Mouse (Mus musculus) liver, adult 2 months (tissue): ENCODE measurements around the gene Eea1.

Source experiments
- CTCF ChIP-seq: fragments of 200-500 bp; IDR thresholded peaks from 2 replicates; pipeline ENCODE4 v1.5.1; 2011; ENCODE audit warnings: low read depth, low read length, control low read depth
- POLR2A ChIP-seq: fragments of 200-500 bp; IDR thresholded peaks from 2 replicates; pipeline ENCODE4 v1.6.1; 2011; ENCODE audit warnings: low read length, control low read depth; ENCODE audit not compliant: insufficient read depth; ENCODE audit errors: extremely low read depth

- TF ChIP-seq CTCF (no peak), POLR2A (no peak)
Measured at GRCm38 (mm10) chr10:95894036-95894855, 46.2 kb upstream of the Eea1 start.
